Mouse (Mus musculus): Measurements from ENCODE around the gene Il17rd.

GRCm38 (mm10) chr14:27011561-27011960 is 27.2 kb upstream of the Il17rd start:
- TF ChIP-seq CTCF (IDR thresholded peaks at IDR 0.05) (no peak), POLR2A (IDR thresholded peaks at IDR 0.05; ENCODE audit: insufficient read depth, low read depth, low read length) (no peak), EP300 (IDR thresholded peaks at IDR 0.05; ENCODE audit: insufficient read depth, low read depth, low read length) (no peak)

Measured in heart, adult 2 months (tissue).